Mouse (Mus musculus): ENCODE results near the gene Clstn3. TPM values are rescaled to one million over a fixed set of nuclear protein-coding genes. Genes with fewer than 3 reads are reported as not detected.
A peak's percentile ranks its signal among the peaks of the same experiment; 100 is the strongest.
"Not testable (repeated sequence)": the region's sequence is repeated elsewhere in the genome, so short reads cannot be mapped to it uniquely, and the experiment has no call there.

The Clstn3 gene
- total and polyA plus RNA-seq, 2 experiments from 2014 or later: 134 to 223 TPM

DNA sequence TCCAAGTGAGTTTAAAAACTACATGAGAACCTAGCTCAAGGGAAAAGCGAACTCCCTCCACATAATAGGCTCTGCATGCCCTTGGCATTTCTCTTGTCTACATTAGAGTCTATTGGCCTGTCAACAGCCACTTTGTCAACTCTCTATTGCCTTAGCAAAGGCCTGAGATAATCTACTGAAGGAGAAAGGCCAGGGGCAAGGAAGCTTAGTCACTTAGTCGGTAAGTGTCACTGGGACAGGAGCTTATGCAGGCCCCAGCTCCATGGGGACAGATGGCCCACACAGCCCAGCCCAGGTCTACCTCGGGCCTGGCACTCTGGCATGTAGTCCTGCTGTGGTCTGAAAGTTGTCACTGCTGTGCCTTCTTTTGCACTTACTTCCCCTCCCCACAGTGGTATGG lies 38.0 kb downstream of the Clstn3 start:
- Histone ChIP-seq H3K9me3 (ENCODE audit: low read length) (no peaks in the 10 kb centered on the region), H3K27ac (ENCODE audit: low read depth, low read length) (peak overlapping the region; percentile 23; the same call in 1 of the 2 replicates), H3K4me3 (ENCODE audit: low read depth, low read length) (no peak overlapping the region), H3K9ac (no peak overlapping the region), H3K4me1 (ENCODE audit: insufficient read depth) (peaks cover 5% of the 10 kb centered on the region; the same call in 1 of the 2 replicates), H3K4me2 (ENCODE audit: low read depth) (no peak overlapping the region), H3K27me3 (ENCODE audit: insufficient read depth, low read length) (no peaks in the 10 kb centered on the region), H3K36me3 (ENCODE audit: insufficient read depth) (peaks cover 7% of the 10 kb centered on the region; the same call in 1 of the 2 replicates)
- 86% methylated on average over 3 of the region's 3 CpGs for WGBS
- ATAC-seq (0 out of 2 replicates have a peak, but pooled peaks have one; percentile 1), DNase-seq (no peak)
- no peak for TF ChIP-seq CTCF (IDR thresholded peaks at IDR 0.05; ENCODE audit: low read depth)

DNA sequence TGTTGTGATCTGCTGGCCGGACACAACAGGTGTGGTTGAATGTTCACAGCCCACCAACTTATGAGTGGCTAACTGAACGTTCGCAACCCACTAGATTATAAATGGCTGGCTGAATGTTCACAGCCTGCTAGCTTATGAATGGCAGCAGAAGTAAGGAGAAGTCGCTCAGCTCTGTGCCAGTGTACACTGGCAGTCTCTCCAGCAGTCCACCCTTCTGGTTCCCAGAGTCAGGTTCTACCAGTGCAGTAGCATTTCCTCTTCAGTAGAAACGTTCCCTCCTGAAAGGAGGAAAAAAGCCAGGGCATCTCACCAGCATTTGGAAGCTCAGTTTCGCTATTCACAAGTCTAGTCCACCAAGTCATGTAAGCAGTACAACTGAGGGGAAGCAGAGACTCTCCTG lies 39.1 kb downstream of the Clstn3 start:
- Histone ChIP-seq H3K36me3 (ENCODE audit: insufficient read depth) (0 out of 2 replicates have a peak, but pooled peaks cover 2% of the 10 kb centered on the region), H3K27ac (ENCODE audit: low read depth, low read length) (no peak overlapping the region), H3K4me2 (ENCODE audit: low read depth) (no peak overlapping the region), H3K9ac (no peak overlapping the region), H3K4me3 (ENCODE audit: low read depth, low read length) (no peak overlapping the region), H3K27me3 (ENCODE audit: insufficient read depth, low read length) (no peaks in the 10 kb centered on the region), H3K9me3 (ENCODE audit: low read length) (no peaks in the 10 kb centered on the region), H3K4me1 (ENCODE audit: insufficient read depth) (peaks cover 5% of the 10 kb centered on the region; the same call in 1 of the 2 replicates)
- no peak for ATAC-seq
- DNase-seq: no peak
- TF ChIP-seq CTCF (IDR thresholded peaks at IDR 0.05; ENCODE audit: low read depth): no peak
- WGBS: 72% methylated on average over 6 of the region's 6 CpGs

DNA sequence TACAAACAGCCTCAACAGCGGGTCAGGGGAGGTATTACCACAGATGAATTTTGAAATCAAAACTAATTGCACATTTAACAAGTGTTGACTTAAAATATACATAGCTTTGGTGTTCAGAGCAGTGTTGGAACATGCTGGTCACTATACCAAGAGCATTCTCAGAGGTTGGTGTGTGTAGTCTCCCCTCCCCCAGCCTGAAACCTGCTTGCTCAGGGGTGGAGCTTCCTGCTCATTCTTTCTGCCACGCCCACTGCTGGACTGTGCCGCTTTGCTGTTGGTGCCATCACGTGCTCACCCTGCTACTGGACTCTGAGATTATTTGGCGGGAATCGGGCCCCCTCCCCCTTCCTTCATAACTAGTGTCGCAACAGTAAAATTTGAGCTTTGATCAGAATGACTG lies 39.6 kb downstream of the Clstn3 start:
- not testable (repeated sequence) for DNase-seq; H3K9me3 ChIP-seq (ENCODE audit: low read length); H3K36me3 ChIP-seq (ENCODE audit: insufficient read depth); H3K4me1 ChIP-seq (ENCODE audit: insufficient read depth); H3K27ac ChIP-seq (ENCODE audit: low read depth, low read length); H3K9ac ChIP-seq; H3K4me3 ChIP-seq (ENCODE audit: low read depth, low read length); ATAC-seq; H3K27me3 ChIP-seq (ENCODE audit: insufficient read depth, low read length); H3K4me2 ChIP-seq (ENCODE audit: low read depth)
- 68% methylated on average over 7 of the region's 7 CpGs for WGBS

DNA sequence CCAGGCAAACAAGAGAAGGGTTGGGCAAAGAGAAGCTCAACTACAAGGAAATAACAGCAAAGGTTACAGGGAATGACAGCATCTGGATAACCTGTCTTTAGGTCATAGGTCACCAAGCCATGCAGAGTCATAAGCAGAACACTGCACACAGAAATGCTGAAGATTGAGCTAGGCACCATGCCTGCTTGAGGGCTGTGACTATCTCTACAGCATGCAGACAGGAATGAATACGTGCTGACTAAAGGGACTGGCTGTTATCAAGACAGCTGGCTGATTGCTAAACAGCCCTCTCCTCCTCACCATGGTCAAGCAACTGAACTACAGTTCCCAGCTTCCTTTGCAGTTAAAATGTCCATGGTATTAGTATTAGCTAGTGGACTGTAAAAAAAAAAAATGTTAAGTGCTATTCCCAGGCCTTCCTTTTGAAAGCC lies 40.5 kb downstream of the Clstn3 start:
- H3K4me2 ChIP-seq (ENCODE audit: low read depth): no peak overlapping the region
- H3K27me3 ChIP-seq (ENCODE audit: insufficient read depth, low read length): no peaks in the 10 kb centered on the region
- H3K9me3 ChIP-seq (ENCODE audit: low read length): no peaks in the 10 kb centered on the region
- H3K4me3 ChIP-seq (ENCODE audit: low read depth, low read length): no peak overlapping the region
- DNase-seq (no peak), ATAC-seq (no peak)
- peaks cover 5% of the 10 kb centered on the region; the same call in 1 of the 2 replicates for H3K4me1 ChIP-seq (ENCODE audit: insufficient read depth)
- no peak for TF ChIP-seq CTCF (IDR thresholded peaks at IDR 0.05; ENCODE audit: low read depth)
- H3K9ac ChIP-seq: no peak overlapping the region
- 74% methylated on average over 1 of the region's 1 CpGs for WGBS
- H3K27ac ChIP-seq (ENCODE audit: low read depth, low read length): no peak overlapping the region
- H3K36me3 ChIP-seq (ENCODE audit: insufficient read depth): no peaks in the 10 kb centered on the region

DNA sequence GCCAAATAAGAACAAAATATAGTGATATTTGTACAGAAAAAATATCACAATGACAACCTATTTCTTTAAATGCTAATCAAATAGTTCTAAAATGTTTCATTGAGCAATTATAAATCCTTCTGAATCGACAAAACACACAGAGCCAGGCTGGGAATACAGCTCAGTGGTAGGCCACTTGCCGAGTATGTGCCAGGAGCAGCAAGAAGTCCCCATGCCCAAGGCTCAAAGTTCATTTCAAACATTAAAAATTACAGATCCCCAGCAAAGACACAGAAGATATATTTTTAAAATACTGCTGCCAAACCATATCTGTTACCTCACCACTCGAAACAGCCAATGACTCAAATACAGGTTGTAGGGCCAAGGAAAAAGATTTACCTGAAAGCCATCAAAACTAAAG lies 45.9 kb downstream of the Clstn3 start:
- Histone ChIP-seq H3K4me3 (ENCODE audit: low read depth, low read length) (no peak overlapping the region), H3K4me2 (ENCODE audit: low read depth) (no peak overlapping the region), H3K9ac (no peak overlapping the region), H3K36me3 (ENCODE audit: insufficient read depth) (no peaks in the 10 kb centered on the region), H3K27ac (ENCODE audit: low read depth, low read length) (no peak overlapping the region), H3K4me1 (ENCODE audit: insufficient read depth) (0 out of 2 replicates have a peak, but pooled peaks cover 3% of the 10 kb centered on the region), H3K27me3 (ENCODE audit: insufficient read depth, low read length) (no peaks in the 10 kb centered on the region), H3K9me3 (ENCODE audit: low read length) (no peaks in the 10 kb centered on the region)
- 89% methylated on average over 3 of the region's 3 CpGs for WGBS
- ATAC-seq (no peak), DNase-seq (no peak)
- no peak for TF ChIP-seq CTCF (IDR thresholded peaks at IDR 0.05; ENCODE audit: low read depth)

DNA sequence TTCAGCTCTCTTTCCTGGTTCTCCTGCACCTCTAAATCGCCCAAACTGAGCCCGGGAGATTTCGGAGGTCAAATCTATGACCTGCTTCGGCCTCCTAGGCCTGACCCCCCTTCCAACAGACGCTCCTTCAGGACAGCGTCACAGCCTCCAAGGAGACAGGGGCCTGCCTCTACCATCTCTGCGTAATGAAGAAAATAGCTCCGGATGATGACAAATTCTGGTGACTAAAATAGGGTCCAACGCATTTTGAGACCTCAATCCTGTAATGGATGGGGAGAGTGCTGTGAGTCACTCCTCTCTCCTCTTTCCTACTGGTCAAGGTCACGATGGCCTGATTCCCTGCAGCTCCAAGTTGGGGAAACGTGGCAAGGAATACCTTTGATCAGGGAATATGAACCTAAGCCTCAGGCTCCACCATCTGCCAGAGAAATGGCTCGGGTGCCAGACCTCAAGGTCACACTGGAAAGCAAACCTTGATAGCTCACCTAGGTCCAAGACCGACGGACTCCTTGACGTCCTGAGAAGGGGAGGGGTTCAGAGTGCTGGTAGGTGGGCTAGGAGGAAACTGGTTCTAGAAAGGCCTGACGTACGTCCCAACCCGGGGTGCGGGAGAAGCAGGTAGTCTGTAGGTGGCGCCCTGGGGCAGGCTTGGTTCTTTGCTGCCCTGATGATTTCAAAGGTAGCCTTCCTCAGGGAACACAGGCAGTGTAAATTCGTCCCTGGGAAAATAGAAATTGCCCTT lies 49.1 kb downstream of the Clstn3 start:
- TF ChIP-seq CTCF (IDR thresholded peaks at IDR 0.05; ENCODE audit: low read depth): peak; percentile 77
- no peaks in the 10 kb centered on the region for H3K9me3 ChIP-seq (ENCODE audit: low read length)
- H3K4me2 ChIP-seq (ENCODE audit: low read depth): peak overlapping the region; percentile 79
- H3K9ac ChIP-seq: peak overlapping the region; percentile 71
- ATAC-seq (peak; percentile 38), DNase-seq (peak; percentile 80)
- WGBS: 3% methylated on average over 21 of the region's 21 CpGs
- H3K27ac ChIP-seq (ENCODE audit: low read depth, low read length): peak overlapping the region; percentile 88
- no peaks in the 10 kb centered on the region for H3K27me3 ChIP-seq (ENCODE audit: insufficient read depth, low read length)
- H3K36me3 ChIP-seq (ENCODE audit: insufficient read depth): peaks cover 9% of the 10 kb centered on the region
- H3K4me1 ChIP-seq (ENCODE audit: insufficient read depth): peaks cover 11% of the 10 kb centered on the region; the same call in 1 of the 2 replicates
- H3K4me3 ChIP-seq (ENCODE audit: low read depth, low read length): peak overlapping the region; percentile 96

DNA sequence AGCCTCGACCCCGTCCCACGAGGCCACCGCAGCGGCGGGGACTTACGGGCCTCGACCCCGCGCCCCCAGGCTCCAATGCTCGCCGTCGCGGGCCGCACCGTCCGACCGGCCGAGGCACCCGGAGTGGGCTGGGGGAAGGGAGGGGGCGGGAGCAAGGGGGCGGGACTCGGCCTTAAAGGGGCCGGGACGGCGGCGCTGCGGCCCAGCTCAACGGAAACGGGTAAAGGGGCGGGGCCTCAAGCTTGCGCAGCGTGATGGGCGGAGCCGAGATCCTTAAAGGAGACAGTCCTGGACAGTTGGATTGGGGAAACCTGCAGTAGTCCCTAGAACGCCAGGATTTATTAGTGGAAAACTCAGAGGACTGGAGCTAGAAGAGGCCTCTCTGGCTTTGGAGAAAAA lies 49.7 kb downstream of the Clstn3 start, which contains the start of gene Pex5:
Pex5 (minus strand) TSS at position 141 of the 399 bp plus-strand sequence.
- Histone ChIP-seq H3K36me3 (ENCODE audit: insufficient read depth) (peaks cover 12% of the 10 kb centered on the region), H3K9me3 (ENCODE audit: low read length) (no peaks in the 10 kb centered on the region), H3K27me3 (ENCODE audit: insufficient read depth, low read length) (no peaks in the 10 kb centered on the region), H3K4me3 (ENCODE audit: low read depth, low read length) (peak within 1 kb of the TSS; percentile 96), H3K9ac (peak within 1 kb of the TSS; percentile 71), H3K4me1 (ENCODE audit: insufficient read depth) (peaks cover 11% of the 10 kb centered on the region; the same call in 1 of the 2 replicates), H3K27ac (ENCODE audit: low read depth, low read length) (peak within 1 kb of the TSS; percentile 88), H3K4me2 (ENCODE audit: low read depth) (peak within 1 kb of the TSS; percentile 79)
- 2% methylated on average over 36 of the region's 36 CpGs for WGBS
- peak; percentile 97 for ATAC-seq
- peak; percentile 96 for DNase-seq
- no peak for TF ChIP-seq CTCF (IDR thresholded peaks at IDR 0.05; ENCODE audit: low read depth)
